Mouse (Mus musculus) stomach, postnatal 0 days (tissue): Measurements from ENCODE around the gene Nckap5.

ENCODE experiments used
- CTCF ChIP-seq: IDR thresholded peaks from 2 replicates; pipeline ENCODE4 v1.5.1; 2016; ENCODE audit warnings: antibody characterized with exemption, low read depth, mild to moderate bottlenecking, moderate library complexity
- EP300 ChIP-seq: optimal IDR thresholded peaks from 2 replicates; pipeline ENCODE3; 2016; ENCODE audit warnings: antibody characterized with exemption

DNA sequence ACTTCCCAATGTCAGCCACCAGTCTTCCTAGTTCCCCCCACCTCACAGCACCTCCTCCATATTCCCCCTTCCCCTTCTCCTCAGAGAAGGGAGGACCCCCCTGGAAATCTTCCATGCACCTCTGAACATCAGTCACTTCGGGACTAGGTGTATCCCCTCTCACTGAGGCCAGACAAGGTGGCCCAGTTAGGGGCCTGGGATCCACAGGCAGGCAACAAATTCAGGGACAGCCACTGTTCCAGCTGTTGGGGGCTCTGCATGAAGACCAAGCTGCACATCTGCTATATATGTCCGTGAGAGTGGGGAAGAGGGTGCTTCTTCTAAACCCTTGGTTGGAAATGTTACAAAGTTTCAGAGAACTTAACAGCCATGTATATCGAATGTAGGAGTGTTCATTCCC is 28.2 kb downstream of the Nckap5 start:
- TF ChIP-seq CTCF (no peak), EP300 (no peak)
